Mouse (Mus musculus) c-Kit-positive CD71-positive TER-119-negative erythroid progenitor cells, embryonic 14.5 days (primary cell): ENCODE measurements around the gene Ncam1.

Experiments
- DNase-seq: peaks from one replicate; pipeline ENCODE4 v3.0.0-alpha.2; 2013; ENCODE audit warnings: low read depth

The Ncam1 gene

DNA sequence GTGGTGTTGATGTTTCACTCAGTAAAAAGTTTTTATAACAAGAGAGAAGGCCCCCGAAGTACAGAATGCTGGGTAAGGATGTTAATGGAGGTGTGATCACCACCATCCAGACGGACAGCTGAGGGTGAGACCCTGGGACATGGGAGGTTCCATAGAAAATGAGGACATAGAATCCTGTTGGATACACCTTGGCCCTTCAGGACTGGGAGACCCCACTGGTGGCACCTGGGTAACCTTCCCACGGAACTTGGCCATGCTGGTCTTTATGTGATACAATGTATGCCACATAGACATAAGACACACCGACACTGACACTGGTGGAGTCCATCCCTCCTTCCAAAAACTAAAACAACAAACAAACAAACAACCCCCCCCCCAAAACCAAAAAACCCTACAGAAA, 296.5 kb downstream of the Ncam1 start:
- no peak for DNase-seq

DNA sequence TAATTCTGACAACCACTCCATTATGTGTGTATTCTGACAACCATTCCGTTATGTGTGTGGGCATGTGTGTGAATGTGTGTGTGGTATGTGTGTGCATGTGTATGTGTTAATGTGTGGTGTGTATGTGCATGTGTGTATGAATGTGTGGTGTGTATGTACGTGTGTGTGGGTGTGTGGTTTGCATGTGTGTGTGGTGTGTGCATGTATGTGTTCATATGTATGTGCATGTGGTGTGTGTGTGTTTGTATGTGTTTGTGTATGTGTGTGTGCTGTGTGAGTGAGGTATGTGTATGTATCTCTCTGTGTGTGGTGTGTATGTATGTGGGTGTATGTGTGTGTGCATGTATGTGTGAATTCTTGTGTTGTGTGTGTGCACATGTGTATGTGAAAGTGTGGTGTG, 298.8 kb downstream of the Ncam1 start:
- no peak for DNase-seq

DNA sequence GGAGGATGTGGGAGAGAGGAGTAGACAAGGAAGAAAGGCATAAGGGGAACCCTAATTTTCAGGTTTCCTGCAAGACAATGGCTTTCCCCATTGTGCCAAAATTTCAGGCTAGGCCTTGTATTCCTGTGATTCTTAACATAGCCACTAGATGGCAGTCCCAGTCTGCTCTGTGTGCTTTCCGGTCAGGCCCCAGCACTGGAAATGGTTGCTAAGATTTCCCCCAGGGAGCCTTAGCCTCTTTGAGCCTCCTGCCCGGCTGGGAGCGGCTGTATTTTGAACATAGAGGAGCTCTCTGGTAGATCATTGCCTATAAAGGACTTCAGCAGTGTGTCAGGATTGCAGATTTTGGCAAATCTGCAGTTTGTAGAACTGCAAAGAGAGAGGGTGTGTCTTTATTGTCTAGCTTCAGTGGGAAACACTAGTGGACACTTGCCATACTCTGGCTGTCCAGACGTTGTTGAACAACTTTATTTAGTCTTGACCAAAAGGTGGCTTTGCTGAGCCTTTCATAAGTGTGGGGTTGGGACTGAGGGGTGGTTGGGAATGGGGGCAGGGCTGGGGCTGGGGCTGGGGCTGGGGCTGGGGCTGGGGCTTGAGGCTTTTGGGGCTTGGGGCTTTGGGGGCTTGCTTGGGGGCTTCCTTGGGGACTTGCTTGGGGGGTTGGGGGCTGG, 304.6 kb downstream of the Ncam1 start:
- no peak for DNase-seq

DNA sequence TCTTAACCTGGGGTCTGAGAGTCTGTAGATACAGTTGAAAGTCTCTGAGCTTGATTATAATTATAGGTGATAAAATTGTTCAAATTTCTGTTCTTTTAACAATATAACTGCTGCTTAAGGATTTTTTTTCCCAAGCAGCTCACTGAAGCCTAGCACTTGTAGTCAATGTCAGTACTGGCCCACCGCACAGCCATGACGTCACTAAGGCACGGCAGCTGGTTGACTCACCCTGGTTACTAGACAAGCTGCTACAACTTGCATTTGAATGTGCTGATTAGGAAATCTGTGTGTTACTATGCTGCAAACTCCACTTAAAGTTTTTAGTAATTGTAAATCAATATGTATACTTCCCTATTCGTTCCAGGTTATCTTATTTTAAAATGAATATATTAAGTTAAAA, 308.1 kb downstream of the Ncam1 start:
- no peak for DNase-seq

DNA sequence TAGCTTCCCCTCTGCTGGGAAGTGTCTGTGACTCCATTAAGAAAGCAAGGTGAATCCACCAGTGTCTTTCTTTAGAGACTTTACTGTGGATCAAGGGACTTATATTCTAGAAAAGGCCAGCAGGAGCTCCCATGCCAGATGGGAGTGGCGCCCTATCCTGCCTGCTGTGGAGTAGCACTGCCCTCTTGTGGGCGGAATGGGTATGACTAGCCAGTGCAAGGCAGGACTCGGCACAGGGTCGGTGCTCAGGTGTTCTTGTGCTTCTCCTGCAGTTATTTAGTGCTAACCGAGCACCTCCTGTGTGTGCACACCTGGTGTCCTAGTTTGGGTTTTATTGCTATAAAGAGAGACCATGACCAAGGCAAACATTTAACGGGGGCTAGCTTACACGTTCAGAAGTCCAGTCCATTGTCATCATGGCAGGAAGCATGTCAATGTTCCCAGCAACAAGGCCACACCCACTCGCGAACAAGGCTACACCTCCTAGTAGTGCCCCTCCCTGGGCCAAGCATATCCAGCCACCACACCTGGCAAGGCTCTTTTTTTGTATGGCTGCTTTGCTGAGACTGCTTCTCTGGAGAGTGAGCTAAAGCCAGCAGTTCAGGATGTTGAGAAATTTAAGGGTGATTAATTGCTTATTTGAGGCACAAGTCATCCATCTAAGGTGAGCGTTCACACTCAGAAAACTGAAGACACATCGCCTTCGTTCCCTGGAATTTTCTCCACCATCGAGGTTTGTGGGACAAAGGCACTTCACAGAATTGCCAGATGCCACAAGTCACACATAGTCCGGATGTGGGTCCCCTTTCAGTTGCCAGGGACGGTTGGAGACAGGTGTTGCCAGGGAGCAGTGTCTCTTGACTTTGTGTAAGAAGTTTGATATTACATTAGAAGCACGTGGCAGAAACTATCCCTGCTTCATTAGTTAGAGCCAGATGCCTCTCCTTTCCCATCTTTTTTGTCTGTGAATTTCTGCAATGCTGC, 309.5 kb downstream of the Ncam1 start:
- DNase-seq, result peak; percentile 37

DNA sequence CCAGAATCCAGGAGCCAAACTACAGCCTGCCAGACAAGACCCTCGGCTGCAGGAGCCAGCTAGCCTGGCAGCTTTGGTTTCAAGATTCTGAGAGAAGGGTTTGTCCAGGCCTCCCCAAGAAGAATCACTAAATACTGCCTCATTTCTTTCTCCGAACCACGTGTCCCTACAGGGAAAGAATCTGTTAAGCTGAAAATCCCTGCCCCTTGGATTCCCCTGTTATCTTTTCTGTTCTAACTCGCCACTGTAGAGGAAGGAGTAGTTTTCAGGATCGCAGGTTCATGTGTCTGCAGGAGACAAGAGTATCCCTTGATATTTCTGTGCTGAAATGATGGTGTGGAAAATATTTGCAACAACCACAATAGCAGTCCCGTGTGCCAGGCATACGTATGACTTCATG, 310.5 kb downstream of the Ncam1 start:
- no peak for DNase-seq

DNA sequence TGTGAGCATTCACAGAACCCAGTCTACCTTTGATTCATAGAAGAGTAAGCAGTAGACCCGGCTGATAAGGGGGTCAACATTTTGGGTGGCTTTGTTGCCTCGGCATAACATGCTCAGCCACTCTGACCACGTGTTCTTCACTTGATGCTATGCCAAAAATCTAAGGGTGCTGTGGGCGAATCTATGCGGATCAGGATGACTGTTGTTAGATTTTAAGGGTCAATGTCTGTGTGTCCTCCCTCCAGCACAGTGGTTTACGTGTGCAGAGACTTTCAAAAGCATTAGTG, 311.1 kb downstream of the Ncam1 start:
- DNase-seq, result no peak

DNA sequence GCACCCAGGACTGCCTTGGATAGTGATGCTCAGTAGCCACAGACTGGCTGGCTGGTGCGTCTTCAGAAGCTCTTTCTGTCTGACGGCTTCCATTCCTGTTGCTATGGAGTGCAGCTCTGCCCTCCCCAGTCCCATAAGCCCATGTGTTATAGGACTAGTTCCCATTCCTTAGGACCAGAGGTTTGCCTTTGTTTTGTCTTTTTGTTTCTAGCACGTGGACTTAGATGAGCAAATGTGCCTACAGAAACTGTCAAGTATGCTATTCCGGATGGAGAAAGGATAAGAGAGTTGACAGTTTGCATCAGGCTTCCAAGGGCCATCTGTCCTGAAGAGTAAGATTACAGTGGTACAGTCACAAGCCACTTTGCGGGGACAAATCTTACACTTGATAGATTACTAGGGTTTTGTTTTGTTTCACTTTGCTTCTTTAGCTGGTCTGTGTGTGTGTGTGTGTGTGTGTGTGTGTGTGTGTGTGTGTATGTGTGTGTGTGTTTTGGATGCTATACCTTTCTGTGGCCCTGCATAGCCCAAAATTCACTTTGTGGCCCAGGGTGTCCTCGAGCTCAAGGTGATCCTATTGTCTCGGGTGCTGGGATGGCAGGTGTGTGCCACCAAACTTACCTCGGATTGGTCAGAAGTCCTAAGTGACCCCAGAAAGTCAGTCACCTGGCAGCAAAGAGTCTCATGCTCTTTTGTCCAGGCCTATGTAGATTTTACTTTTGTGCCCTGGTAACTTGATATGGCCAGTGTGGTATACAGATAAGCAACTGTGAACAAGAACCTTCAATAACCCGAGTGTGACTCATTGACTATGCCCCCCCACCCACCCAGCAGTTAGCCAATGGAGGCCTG, 311.7 kb downstream of the Ncam1 start:
- DNase-seq, result no peak

DNA sequence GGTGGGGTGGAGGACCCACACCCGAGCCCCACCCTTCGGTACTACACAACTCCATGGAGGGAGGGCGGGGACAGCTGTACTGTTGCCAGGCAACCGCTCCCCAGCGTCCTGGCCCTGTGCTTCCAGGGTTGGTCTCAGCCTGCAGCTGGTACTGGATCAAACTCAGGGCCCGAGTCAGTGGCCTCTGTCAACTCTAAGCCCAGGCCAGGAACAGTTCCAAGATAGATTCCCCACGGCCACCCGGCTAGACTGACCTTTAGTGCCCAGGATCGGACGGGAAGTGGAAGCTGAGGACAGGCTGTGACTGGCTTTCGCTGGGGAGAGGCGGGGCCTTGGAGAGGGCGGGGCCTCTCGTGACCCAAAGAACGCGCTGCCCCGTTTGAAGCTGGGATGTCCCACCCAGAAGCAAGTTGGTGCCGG, 312.8 kb downstream of the Ncam1 start, which contains the start of gene Ttc12:
Gene Ttc12, minus strand, starts transcription at position 334 of the 420 bp plus-strand sequence.
- no peak for DNase-seq

DNA sequence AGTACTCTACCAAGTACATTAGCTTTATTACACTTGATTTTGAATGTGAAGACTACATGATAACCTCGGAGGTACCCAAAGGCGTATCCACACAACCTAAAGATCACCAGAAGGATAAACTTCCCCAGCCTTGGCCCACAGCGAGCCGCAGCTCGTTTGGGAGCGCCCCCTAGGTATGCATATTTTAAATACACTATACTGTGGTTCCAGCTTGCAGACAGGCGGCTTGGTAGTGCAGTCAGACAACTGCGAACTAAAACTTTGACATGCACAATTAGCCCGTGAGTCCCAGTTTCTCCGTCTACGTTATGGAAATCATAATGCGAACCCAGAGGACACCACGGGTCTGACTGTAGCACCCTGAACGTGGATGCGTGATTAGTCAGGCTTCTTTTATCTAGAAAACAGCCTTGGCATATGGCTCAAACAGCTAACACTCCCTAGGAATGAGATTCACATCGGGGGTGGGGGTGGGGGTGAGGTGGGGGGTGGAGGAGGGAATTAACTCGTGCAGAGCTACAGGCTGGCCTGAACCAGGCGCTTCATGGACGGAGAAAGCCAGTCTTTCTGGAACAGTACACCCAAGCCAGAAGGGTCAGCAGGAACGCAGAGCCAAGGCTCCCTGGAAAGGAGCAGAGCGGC, 313.4 kb downstream of the Ncam1 start:
- no peak for DNase-seq

DNA sequence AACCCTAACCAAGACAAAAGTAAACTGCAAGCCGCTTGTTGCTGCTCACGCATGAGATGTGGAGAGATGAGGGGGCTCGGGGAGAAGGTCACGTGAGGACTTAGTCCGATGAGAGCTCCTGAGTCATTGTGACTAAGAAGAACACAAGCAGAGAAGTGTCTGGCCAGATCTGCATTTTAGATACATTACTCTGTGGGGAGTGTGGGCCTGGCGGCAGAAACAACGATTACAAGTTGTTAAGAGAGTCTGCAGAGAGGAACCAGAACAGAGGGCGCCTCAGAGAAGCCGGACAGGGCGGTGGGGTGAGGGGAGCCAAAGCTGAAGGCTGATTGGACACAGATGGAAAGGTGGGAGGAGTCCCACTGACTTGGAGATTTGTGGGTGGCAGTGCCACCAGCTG, 315.4 kb downstream of the Ncam1 start:
- no peak for DNase-seq

DNA sequence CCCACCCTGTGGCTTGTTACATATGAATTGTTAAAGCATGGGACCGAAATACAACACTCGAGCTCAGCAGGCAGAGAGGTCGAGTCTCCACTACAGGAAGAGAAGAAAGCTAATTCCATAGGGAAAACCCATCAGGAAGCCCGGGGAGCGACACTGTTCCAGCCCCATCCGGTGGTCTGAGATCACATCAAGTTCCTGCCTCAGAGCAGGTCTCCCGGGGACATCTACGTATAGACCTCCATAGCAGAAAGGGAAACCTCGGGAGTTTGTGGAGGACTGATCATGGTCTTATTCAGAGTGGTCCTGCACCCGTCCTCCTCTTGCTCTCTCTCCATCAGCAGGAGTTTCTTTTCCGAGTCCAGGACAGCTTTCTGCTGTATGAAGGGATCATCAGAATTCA, 326.6 kb downstream of the Ncam1 start:
- no peak for DNase-seq

DNA sequence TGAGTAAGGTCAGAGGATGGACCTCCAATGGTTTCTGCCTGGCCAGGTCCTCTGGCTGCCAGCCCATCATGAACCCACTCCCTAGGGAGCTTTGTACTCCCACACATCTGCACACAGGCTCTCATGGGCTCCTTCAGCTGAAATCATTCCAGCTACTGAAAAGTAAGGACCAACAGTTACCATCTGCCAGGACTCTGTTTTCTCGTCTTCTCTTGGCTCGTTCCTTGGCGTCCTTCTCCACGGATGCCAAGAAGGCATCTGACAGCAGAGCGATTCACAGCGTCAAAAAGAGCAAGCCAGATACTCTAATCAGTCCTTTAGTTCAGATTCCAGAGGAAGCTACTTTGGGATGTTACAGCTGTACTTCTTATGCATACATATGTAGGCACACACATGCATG, 327.8 kb downstream of the Ncam1 start:
- no peak for DNase-seq

DNA sequence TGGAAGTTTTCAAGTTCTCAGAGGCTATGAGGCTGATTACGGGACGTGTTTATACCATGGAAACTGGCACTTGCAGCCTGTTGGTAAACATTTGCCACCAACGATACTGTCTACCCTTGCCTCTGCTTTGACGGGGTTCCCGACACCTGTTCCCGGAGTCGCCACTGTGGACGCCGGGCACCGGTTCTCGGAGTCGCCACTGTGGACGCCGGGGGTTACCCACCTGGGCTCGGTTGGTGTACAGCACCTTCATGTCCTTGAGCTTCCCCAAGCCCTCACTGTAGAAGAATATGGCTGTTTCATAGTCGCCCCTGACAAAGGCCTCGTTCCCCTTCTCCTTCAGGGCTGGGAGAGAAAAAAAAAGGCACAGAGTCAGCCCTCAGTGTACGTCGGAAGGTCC, 328.7 kb downstream of the Ncam1 start:
- no peak for DNase-seq

DNA sequence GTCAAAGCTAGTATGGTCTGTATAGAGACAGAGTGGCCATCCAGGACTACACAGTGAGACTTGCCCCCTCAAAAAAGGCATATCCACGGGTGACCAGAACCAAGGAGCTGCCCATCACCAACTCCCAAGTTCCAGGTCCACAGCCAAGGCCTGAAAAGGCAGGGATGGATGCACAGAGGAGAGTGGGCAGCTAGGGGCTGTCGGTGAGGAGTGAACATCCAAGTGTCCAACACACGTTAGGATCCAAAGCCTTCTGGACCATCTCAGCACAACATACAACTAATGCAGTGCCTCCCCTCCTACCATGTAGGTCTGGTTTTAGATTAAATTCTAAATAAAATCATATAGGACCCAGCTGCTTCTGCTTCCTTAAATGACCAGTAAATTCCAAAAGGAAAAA, 342.6 kb downstream of the Ncam1 start:
- DNase-seq, result no peak

DNA sequence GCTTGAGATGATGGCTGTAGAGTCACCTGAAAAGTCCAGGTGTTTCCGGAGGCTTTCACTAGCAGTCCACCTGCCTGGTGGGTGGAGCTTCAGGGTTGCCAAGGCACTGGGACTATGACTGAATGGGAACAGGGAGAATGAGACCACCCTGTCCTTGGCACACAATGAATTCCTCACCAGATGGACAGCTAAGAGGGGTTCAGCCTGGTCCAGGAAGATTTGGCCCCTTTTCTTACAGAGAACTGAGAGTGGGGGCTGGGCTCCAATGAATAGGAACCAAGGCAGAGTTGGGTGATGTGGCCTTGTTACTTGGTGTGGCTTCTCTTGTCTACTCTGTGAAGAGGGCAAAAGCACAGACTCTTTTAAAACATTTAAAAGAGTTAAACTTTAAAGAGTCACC, 346.3 kb downstream of the Ncam1 start:
- DNase-seq, result no peak
